Mouse (Mus musculus): ENCODE data around the gene Emcn. TPM values are rescaled to one million over a fixed set of nuclear protein-coding genes. Genes with fewer than 3 reads are reported as not detected.

Emcn gene
- polyA plus RNA-seq, 1 experiment from 2014 or later, result 12.4 TPM

GRCm38 (mm10) chr3:137367123-137367825, 26.4 kb downstream of the Emcn start:
- 86% methylated on average over 6 of the region's 6 CpGs for WGBS
- H3K9ac ChIP-seq (ENCODE audit: low read depth, low read length), result no peak overlapping the region
- no peaks in the 10 kb centered on the region for H3K27me3 ChIP-seq (replicated peaks; ENCODE audit: control insufficient read depth, insufficient read depth, low read length)
- H3K4me3 ChIP-seq (ENCODE audit: low read length), result no peak overlapping the region
- 0 out of 2 replicates have a peak, but pooled peaks have one; percentile 48 for ATAC-seq
- H3K27ac ChIP-seq (ENCODE audit: low read depth, low read length), result no peak overlapping the region
- no peaks in the 10 kb centered on the region for H3K36me3 ChIP-seq (ENCODE audit: control insufficient read depth, insufficient read depth, low read length)
- no peaks in the 10 kb centered on the region for H3K9me3 ChIP-seq (ENCODE audit: control insufficient read depth, low read length)
- H3K4me2 ChIP-seq (ENCODE audit: low read length), result no peak overlapping the region
- H3K4me1 ChIP-seq (ENCODE audit: control insufficient read depth, insufficient read depth, low read depth, low read length), result no peaks in the 10 kb centered on the region

- Histone ChIP-seq H3K9ac (ENCODE audit: low read depth, low read length) (no peak overlapping the region), H3K4me3 (ENCODE audit: low read length) (no peak overlapping the region), H3K36me3 (ENCODE audit: control insufficient read depth, insufficient read depth, low read length) (no peaks in the 10 kb centered on the region), H3K9me3 (ENCODE audit: control insufficient read depth, low read length) (no peaks in the 10 kb centered on the region), H3K4me2 (ENCODE audit: low read length) (no peak overlapping the region), H3K4me1 (ENCODE audit: control insufficient read depth, insufficient read depth, low read depth, low read length) (no peaks in the 10 kb centered on the region), H3K27me3 (replicated peaks; ENCODE audit: control insufficient read depth, insufficient read depth, low read length) (no peaks in the 10 kb centered on the region), H3K27ac (ENCODE audit: low read depth, low read length) (no peak overlapping the region; the same call in 1 of the 2 replicates)
- ATAC-seq, result peak; percentile 91
- WGBS, result 59% methylated on average over 3 of the region's 3 CpGs
These were observed 27.0 kb downstream of the Emcn start for GRCm38 (mm10) chr3:137367826-137368325.

DNA sequence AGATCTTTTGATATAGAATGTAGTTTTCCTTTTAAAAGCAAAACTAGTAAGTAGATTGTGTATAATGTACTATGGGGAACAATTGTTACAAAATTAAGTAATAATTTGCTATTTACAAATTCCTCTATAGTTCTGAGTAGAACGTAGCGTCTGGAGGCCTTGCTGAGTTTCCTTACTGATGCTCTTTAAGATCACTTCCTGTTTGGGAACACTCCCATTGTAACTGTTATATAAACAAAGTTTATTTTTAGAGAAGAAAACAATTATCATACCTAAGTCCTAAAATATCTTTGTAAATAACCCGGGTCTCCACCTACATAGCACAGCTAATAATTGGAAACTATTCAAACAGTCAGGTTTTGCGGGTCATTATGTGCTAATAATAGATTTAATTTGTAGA, 32.0 kb downstream of the Emcn start:
- Histone ChIP-seq H3K27me3 (replicated peaks; ENCODE audit: control insufficient read depth, insufficient read depth, low read length) (no peaks in the 10 kb centered on the region), H3K4me2 (ENCODE audit: low read length) (no peak overlapping the region), H3K27ac (ENCODE audit: low read depth, low read length) (no peak overlapping the region), H3K4me3 (ENCODE audit: low read length) (no peak overlapping the region), H3K4me1 (ENCODE audit: control insufficient read depth, insufficient read depth, low read depth, low read length) (no peaks in the 10 kb centered on the region), H3K9ac (ENCODE audit: low read depth, low read length) (no peak overlapping the region), H3K9me3 (ENCODE audit: control insufficient read depth, low read length) (no peaks in the 10 kb centered on the region), H3K36me3 (ENCODE audit: control insufficient read depth, insufficient read depth, low read length) (no peaks in the 10 kb centered on the region)
- WGBS, result 87% methylated on average over 4 of the region's 4 CpGs
- ATAC-seq, result no peak

- no peak for ATAC-seq
- Histone ChIP-seq H3K27me3 (replicated peaks; ENCODE audit: control insufficient read depth, insufficient read depth, low read length) (no peaks in the 10 kb centered on the region), H3K9me3 (ENCODE audit: control insufficient read depth, low read length) (no peaks in the 10 kb centered on the region), H3K4me1 (ENCODE audit: control insufficient read depth, insufficient read depth, low read depth, low read length) (no peaks in the 10 kb centered on the region), H3K4me2 (ENCODE audit: low read length) (no peak overlapping the region), H3K27ac (ENCODE audit: low read depth, low read length) (no peak overlapping the region), H3K4me3 (ENCODE audit: low read length) (no peak overlapping the region), H3K9ac (ENCODE audit: low read depth, low read length) (no peak overlapping the region), H3K36me3 (ENCODE audit: control insufficient read depth, insufficient read depth, low read length) (no peaks in the 10 kb centered on the region)
- 89% methylated on average over 2 of the region's 2 CpGs for WGBS
These were observed 41.4 kb downstream of the Emcn start for GRCm38 (mm10) chr3:137382311-137382710.

- H3K9ac ChIP-seq (ENCODE audit: low read depth, low read length), result no peak overlapping the region
- H3K27ac ChIP-seq (ENCODE audit: low read depth, low read length), result no peak overlapping the region
- no peak overlapping the region for H3K4me2 ChIP-seq (ENCODE audit: low read length)
- H3K4me1 ChIP-seq (ENCODE audit: control insufficient read depth, insufficient read depth, low read depth, low read length), result no peaks in the 10 kb centered on the region
- ATAC-seq, result no peak
- H3K9me3 ChIP-seq (ENCODE audit: control insufficient read depth, low read length), result no peaks in the 10 kb centered on the region
- H3K4me3 ChIP-seq (ENCODE audit: low read length), result no peak overlapping the region
- 66% methylated on average over 11 of the region's 11 CpGs for WGBS
- no peaks in the 10 kb centered on the region for H3K27me3 ChIP-seq (replicated peaks; ENCODE audit: control insufficient read depth, insufficient read depth, low read length)
- no peaks in the 10 kb centered on the region for H3K36me3 ChIP-seq (ENCODE audit: control insufficient read depth, insufficient read depth, low read length)
These were observed 54.7 kb downstream of the Emcn start for GRCm38 (mm10) chr3:137395588-137395987.

GRCm38 (mm10) chr3:137415451-137416086, 74.7 kb downstream of the Emcn start:
- H3K4me3 ChIP-seq (ENCODE audit: low read length), result no peak overlapping the region
- H3K4me1 ChIP-seq (ENCODE audit: control insufficient read depth, insufficient read depth, low read depth, low read length), result no peaks in the 10 kb centered on the region
- H3K27ac ChIP-seq (ENCODE audit: low read depth, low read length), result no peak overlapping the region
- H3K36me3 ChIP-seq (ENCODE audit: control insufficient read depth, insufficient read depth, low read length), result no peaks in the 10 kb centered on the region
- 58% methylated on average over 5 of the region's 5 CpGs for WGBS
- no peak overlapping the region for H3K9ac ChIP-seq (ENCODE audit: low read depth, low read length)
- H3K4me2 ChIP-seq (ENCODE audit: low read length), result no peak overlapping the region
- H3K9me3 ChIP-seq (ENCODE audit: control insufficient read depth, low read length), result no peaks in the 10 kb centered on the region
- ATAC-seq, result peak; percentile 64
- H3K27me3 ChIP-seq (replicated peaks; ENCODE audit: control insufficient read depth, insufficient read depth, low read length), result no peaks in the 10 kb centered on the region

DNA sequence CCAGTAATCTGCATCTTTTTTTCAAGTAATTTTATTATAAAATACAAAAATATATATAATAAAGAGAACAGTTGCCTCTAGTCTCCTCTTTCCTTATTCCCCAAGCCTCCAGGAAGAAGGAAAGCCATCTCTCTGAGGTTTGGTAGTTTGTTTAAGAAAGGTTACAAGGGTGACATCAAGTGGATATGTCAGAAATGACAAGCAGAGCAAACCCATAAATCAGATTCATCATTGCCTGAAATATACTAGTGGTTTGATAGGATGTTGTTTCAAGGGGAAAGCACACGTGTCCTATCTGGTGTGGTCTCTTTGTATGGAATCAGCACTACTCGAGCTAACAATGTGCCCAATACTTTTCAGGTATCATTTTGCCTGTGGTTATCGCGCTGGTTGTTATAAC, 77.8 kb downstream of the Emcn start:
- Histone ChIP-seq H3K4me3 (ENCODE audit: low read length) (no peak overlapping the region), H3K27ac (ENCODE audit: low read depth, low read length) (no peak overlapping the region), H3K4me1 (ENCODE audit: control insufficient read depth, insufficient read depth, low read depth, low read length) (no peaks in the 10 kb centered on the region), H3K4me2 (ENCODE audit: low read length) (no peak overlapping the region), H3K9ac (ENCODE audit: low read depth, low read length) (no peak overlapping the region), H3K36me3 (ENCODE audit: control insufficient read depth, insufficient read depth, low read length) (no peaks in the 10 kb centered on the region), H3K9me3 (ENCODE audit: control insufficient read depth, low read length) (no peaks in the 10 kb centered on the region), H3K27me3 (replicated peaks; ENCODE audit: control insufficient read depth, insufficient read depth, low read length) (no peaks in the 10 kb centered on the region)
- ATAC-seq, result peak; percentile 30; the same call in 1 of the 2 replicates
- WGBS, result 69% methylated on average over 4 of the region's 4 CpGs

DNA sequence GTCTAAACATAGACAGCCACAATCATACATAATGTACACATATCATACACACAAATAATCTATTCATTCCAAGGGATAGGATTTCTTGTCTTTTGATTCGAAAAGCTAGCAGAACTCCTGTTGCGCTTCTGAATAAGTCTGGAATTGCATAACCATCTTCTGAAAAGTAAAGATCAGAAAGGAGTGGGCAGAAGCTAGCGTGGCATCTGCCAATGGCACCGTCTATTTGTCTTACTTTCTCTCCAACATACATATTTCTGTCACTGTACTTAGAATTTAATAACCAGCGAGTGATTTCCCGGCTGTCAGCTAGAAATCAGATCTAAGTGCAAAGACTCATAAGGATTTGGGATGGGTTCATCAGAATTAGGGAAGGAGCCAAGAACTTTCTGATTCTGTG, 88.6 kb downstream of the Emcn start:
- WGBS, result 95% methylated on average over 6 of the region's 6 CpGs
- ATAC-seq, result no peak

GRCm38 (mm10) chr3:137464902-137465629, 124.2 kb downstream of the Emcn start:
- 69% methylated on average over 4 of the region's 4 CpGs for WGBS
- ATAC-seq, result no peak

More for the DNA sequence above, 88.6 kb downstream of the Emcn start:
- Histone ChIP-seq H3K36me3 (ENCODE audit: control insufficient read depth, insufficient read depth, low read length) (no peaks in the 10 kb centered on the region), H3K9me3 (ENCODE audit: control insufficient read depth, low read length) (no peaks in the 10 kb centered on the region; the same call in 1 of the 2 replicates), H3K27me3 (replicated peaks; ENCODE audit: control insufficient read depth, insufficient read depth, low read length) (no peaks in the 10 kb centered on the region), H3K9ac (ENCODE audit: low read depth, low read length) (no peak overlapping the region), H3K4me3 (ENCODE audit: low read length) (no peak overlapping the region), H3K4me2 (ENCODE audit: low read length) (no peak overlapping the region), H3K4me1 (ENCODE audit: control insufficient read depth, insufficient read depth, low read depth, low read length) (no peaks in the 10 kb centered on the region), H3K27ac (ENCODE audit: low read depth, low read length) (no peak overlapping the region)

More at GRCm38 (mm10) chr3:137464902-137465629, 124.2 kb downstream of the Emcn start:
- Histone ChIP-seq H3K27ac (ENCODE audit: low read depth, low read length) (no peak overlapping the region), H3K4me1 (ENCODE audit: control insufficient read depth, insufficient read depth, low read depth, low read length) (no peaks in the 10 kb centered on the region; the same call in 1 of the 2 replicates), H3K4me3 (ENCODE audit: low read length) (no peak overlapping the region), H3K36me3 (ENCODE audit: control insufficient read depth, insufficient read depth, low read length) (no peaks in the 10 kb centered on the region), H3K4me2 (ENCODE audit: low read length) (no peak overlapping the region), H3K9ac (ENCODE audit: low read depth, low read length) (no peak overlapping the region), H3K27me3 (replicated peaks; ENCODE audit: control insufficient read depth, insufficient read depth, low read length) (no peaks in the 10 kb centered on the region), H3K9me3 (ENCODE audit: control insufficient read depth, low read length) (no peaks in the 10 kb centered on the region)
